Mouse (Mus musculus) ES-Bruce4 (cell line): ENCODE measurements at regions not wholly inside any gene's neighbourhood (a gene's known extent, or its start where the extent isn't known, plus 50 kb on each side); places are given as distances from the start of the nearest gene placed in this dataset.

Experiments used
- CTCF ChIP-seq: IDR thresholded peaks from one replicate; pipeline ENCODE4 v1.8.1; 2011; ENCODE audit warnings: low read depth, low read length
- EP300 ChIP-seq: IDR thresholded peaks from 2 replicates; pipeline ENCODE4 v1.6.1; 2011; ENCODE audit warnings: low read depth, low read length; ENCODE audit not compliant: insufficient read depth
- POLR2A ChIP-seq: IDR thresholded peaks from one replicate; pipeline ENCODE4 v1.8.1; 2011; ENCODE audit warnings: low read length; ENCODE audit not compliant: insufficient read depth

- peak; percentile 93 for TF ChIP-seq CTCF
- no peak for TF ChIP-seq POLR2A
- TF ChIP-seq EP300, result no peak
Observed at GRCm38 (mm10) chr8:93591608-93592301, 56.1 kb upstream of the Ces5a start.
